Mouse (Mus musculus) midbrain, embryonic 13.5 days (tissue): ENCODE measurements around the gene Olfr713. TPM values are rescaled to one million over a fixed set of nuclear protein-coding genes. Genes with fewer than 3 reads are reported as not detected.

Source experiments
- polyA plus RNA-seq: library from polyadenylated mRNA; unstranded; fragments of >200 nt; fragmentation: Nextera tagmentation; extraction: Ambion mirVana; gene quantifications from 2 replicates; pipeline ENCODE4 v1.2.1, GENCODE M21; 2015

The Olfr713 gene
- polyA plus RNA-seq, 1 experiment from 2014 or later: not detected

Other genes with a start within 250 kb of the Olfr713 start
- not detected in 2 replicates for gene Olfr699, start 238.0 kb upstream of the Olfr713 start, polyA plus RNA-seq
- not detected in 2 replicates for gene Olfr700, start 222.3 kb upstream of the Olfr713 start, polyA plus RNA-seq
- not detected in 2 replicates for gene Olfr701, start 217.0 kb upstream of the Olfr713 start, polyA plus RNA-seq
- gene Olfr702, start 197.3 kb upstream of the Olfr713 start, polyA plus RNA-seq: not detected in 2 replicates
- not detected in 2 replicates for gene Olfr703, start 187.8 kb upstream of the Olfr713 start, polyA plus RNA-seq
- not detected in 2 replicates for gene Olfr704, start 168.0 kb upstream of the Olfr713 start, polyA plus RNA-seq
- not detected in 2 replicates for gene Olfr705, start 154.3 kb upstream of the Olfr713 start, polyA plus RNA-seq
- not detected in 2 replicates for gene Olfr706, start 143.0 kb upstream of the Olfr713 start, polyA plus RNA-seq
- not detected in 2 replicates for gene Olfr707, start 129.9 kb upstream of the Olfr713 start, polyA plus RNA-seq
- gene Olfr1532-ps1, start 123.2 kb upstream of the Olfr713 start, polyA plus RNA-seq: not detected in 2 replicates
- not detected in 2 replicates for gene Olfr709-ps1, start 99.0 kb upstream of the Olfr713 start, polyA plus RNA-seq
- not detected in 2 replicates for gene Olfr710, start 82.9 kb upstream of the Olfr713 start, polyA plus RNA-seq
- not detected in 2 replicates for gene Olfr6, start 67.2 kb upstream of the Olfr713 start, polyA plus RNA-seq
- gene Olfr711, start 55.7 kb upstream of the Olfr713 start, polyA plus RNA-seq: not detected in 2 replicates
- not detected in 2 replicates for gene Olfr2, start 25.1 kb upstream of the Olfr713 start, polyA plus RNA-seq
- not detected in 2 replicates for gene Olfr714, start 39.8 kb downstream of the Olfr713 start, polyA plus RNA-seq
- not detected in 2 replicates for gene Olfr17, start 62.0 kb downstream of the Olfr713 start, polyA plus RNA-seq
- not detected in 2 replicates for gene Olfr715b, start 79.2 kb downstream of the Olfr713 start, polyA plus RNA-seq
- not detected in 2 replicates for gene Olfr715, start 99.9 kb downstream of the Olfr713 start, polyA plus RNA-seq
- gene Olfr716, start 107.2 kb downstream of the Olfr713 start, polyA plus RNA-seq: not detected in 2 replicates
- not detected in 2 replicates for gene Nlrp14, start 135.8 kb downstream of the Olfr713 start, polyA plus RNA-seq
- gene Rbmxl2, start 178.3 kb downstream of the Olfr713 start, polyA plus RNA-seq: not detected in 2 replicates